Mouse (Mus musculus) small intestine, adult 2 months (tissue): ENCODE results near the gene Ndufs7. TPM values are rescaled to one million over a fixed set of nuclear protein-coding genes. Genes with fewer than 3 reads are reported as not detected.

ENCODE experiments used
- H3K27ac ChIP-seq: fragments of 200-500 bp; 2 replicates; pipeline ENCODE4 v1.5.1; 2012; ENCODE audit warnings: low read depth, low read length, control low read depth, inconsistent platforms; ENCODE audit not compliant: insufficient read depth
- H3K27me3 ChIP-seq: fragments of 200-500 bp; 2 replicates; pipeline ENCODE4 v1.6.1; 2012; ENCODE audit warnings: mild to moderate bottlenecking, moderate library complexity, low read length, inconsistent platforms; ENCODE audit not compliant: control insufficient read depth, insufficient read depth
- H3K36me3 ChIP-seq: fragments of 200-500 bp; 2 replicates; pipeline ENCODE4 v1.6.1; 2012; ENCODE audit warnings: mild to moderate bottlenecking, low read length, control low read depth, inconsistent platforms; ENCODE audit not compliant: control insufficient read depth, insufficient read depth
- H3K4me1 ChIP-seq: fragments of 200-500 bp; 2 replicates; pipeline ENCODE4 v1.6.1; 2012; ENCODE audit warnings: low read length, inconsistent platforms, mixed read lengths; ENCODE audit not compliant: control insufficient read depth, insufficient read depth, insufficient read length
- H3K4me3 ChIP-seq: fragments of 200-500 bp; 2 replicates; pipeline ENCODE4 v1.5.1; 2012; ENCODE audit warnings: low read depth, mild to moderate bottlenecking, control low read depth, inconsistent platforms, low read length, moderate library complexity
- CTCF ChIP-seq: fragments of 200-500 bp; IDR thresholded peaks from 2 replicates; pipeline ENCODE4 v1.5.1; 2012; ENCODE audit warnings: low read depth, mild to moderate bottlenecking, control low read depth, inconsistent platforms, low read length, moderate library complexity, mixed read lengths; ENCODE audit not compliant: insufficient replicate concordance, insufficient read length; ENCODE audit errors: extremely low read depth
- POLR2A ChIP-seq: fragments of 200-500 bp; IDR thresholded peaks from 2 replicates; pipeline ENCODE4 v1.6.1; 2012; ENCODE audit warnings: low read depth, mild to moderate bottlenecking, control low read depth, inconsistent platforms, low read length, moderate library complexity
- WGBS: fragments of 180-500 bp; shearing (Covaris S2); methylation state at CpG from one replicate; pipeline ENCODE4 v1.1.7; 2018; 5-methylcytosine and 5-hydroxymethylcytosine counted together
- polyA plus RNA-seq: library from polyadenylated mRNA; depleted of rRNA; stranded (reverse); fragments of >200 nt; gene quantifications from 2 replicates; pipeline ENCODE4 v1.2.3, GENCODE M21; 2012

Ndufs7 gene
- polyA plus RNA-seq, 1 experiment = 1,176 TPM

DNA sequence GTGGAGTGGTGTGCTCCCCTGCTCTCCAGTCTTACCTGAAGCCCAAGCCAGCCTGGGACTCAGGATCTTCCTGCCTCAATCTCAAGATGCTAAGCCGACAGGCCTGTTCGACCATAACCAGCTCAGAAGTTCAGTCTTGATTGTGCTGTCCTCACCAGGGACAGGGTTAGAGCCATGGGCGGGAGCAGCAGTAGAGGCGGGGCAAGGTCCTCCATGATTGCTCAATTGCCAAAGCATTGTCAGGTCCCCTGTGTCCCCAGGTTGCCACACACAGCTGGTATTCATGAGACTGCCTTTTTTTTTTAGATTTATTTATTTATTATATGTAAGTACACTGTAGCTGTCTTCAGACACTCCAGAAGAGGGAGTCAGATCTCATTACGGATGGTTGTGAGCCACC is 27.3 kb downstream of the Ndufs7 start:
- no peak for TF ChIP-seq POLR2A
- no peak for TF ChIP-seq CTCF
- Histone ChIP-seq H3K36me3 (peaks cover 58% of the 10 kb centered on the region), H3K27me3 (no peaks in the 10 kb centered on the region), H3K4me1 (peaks cover 19% of the 10 kb centered on the region), H3K4me3 (no peak overlapping the region), H3K27ac (no peak overlapping the region)
- WGBS = 58% methylated on average over 5 of the region's 5 CpGs

DNA sequence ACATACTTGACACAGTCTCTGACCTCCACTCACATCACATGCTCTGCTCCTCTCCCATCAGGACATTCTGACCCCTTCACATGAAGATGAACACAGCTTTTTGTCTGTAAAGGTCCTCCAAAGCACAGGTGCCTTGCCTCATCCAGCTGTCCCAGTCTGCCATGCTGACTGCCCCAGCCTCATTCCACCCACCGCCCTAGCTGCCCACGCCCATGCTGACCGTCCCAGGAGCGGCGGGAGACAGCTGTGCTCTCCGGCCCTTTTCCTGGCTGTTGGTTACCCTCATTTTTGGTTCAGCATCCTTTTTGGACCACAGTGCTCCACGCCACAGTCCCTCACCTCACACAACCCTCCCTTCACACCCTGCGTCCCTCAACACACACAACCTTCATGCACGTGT is 29.5 kb downstream of the Ndufs7 start:
- WGBS = 94% methylated on average over 9 of the region's 9 CpGs
- H3K27me3 ChIP-seq = no peaks in the 10 kb centered on the region
- H3K4me3 ChIP-seq = no peak overlapping the region
- TF ChIP-seq POLR2A = no peak
- no peak for TF ChIP-seq CTCF
- H3K36me3 ChIP-seq = peaks cover 59% of the 10 kb centered on the region
- H3K27ac ChIP-seq = no peak overlapping the region
- peaks cover 16% of the 10 kb centered on the region for H3K4me1 ChIP-seq

DNA sequence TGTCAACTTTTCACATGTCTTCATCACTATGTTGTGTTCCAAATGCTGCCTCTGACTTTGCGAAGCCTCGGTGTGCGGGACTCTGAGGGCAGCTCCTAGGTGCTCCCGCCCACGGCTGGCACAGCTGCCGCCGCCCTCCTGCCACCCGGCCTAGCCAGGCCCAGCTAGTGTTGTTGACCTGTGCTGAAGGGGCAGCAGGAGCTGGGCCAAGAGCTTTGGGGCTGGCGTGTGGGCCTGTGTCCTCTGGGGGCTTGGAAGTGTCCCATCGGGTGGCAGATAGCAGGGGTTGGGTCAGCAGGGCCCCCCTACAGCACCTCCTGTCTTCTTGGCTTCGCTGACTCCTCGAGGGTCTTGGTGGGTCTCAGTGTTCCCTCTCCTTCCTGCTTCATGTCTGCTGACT is 30.4 kb downstream of the Ndufs7 start:
- Histone ChIP-seq H3K36me3 (peaks cover 65% of the 10 kb centered on the region), H3K4me1 (peaks cover 16% of the 10 kb centered on the region), H3K27ac (no peak overlapping the region), H3K27me3 (no peaks in the 10 kb centered on the region), H3K4me3 (no peak overlapping the region)
- TF ChIP-seq POLR2A (no peak), CTCF (no peak)
- 84% methylated on average over 12 of the region's 12 CpGs for WGBS

DNA sequence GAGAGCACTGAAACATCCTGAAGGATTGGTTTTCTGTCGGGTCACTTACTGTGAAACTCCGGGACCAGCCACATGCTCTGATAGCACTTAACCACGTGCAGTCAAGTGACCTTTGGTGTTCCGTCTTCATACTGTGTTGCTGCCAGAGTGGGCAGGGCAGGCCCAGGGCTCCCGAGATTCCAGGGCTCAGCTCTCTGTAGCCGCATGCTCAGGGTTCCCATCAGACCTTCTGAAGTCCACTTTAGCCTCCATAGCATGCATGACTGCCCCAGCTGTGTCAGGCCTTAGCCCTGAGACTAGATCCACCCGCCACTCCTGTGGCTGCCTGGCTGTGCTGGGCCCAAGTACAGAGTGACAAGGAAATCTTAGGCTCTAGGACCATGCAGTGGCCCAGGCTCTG is 32.4 kb downstream of the Ndufs7 start:
- Histone ChIP-seq H3K27ac (peak overlapping the region; percentile 45), H3K4me1 (peaks cover 13% of the 10 kb centered on the region), H3K27me3 (no peaks in the 10 kb centered on the region), H3K36me3 (peaks cover 73% of the 10 kb centered on the region), H3K4me3 (no peak overlapping the region)
- TF ChIP-seq POLR2A (no peak), CTCF (no peak)
- WGBS = 28% methylated on average over 7 of the region's 7 CpGs

DNA sequence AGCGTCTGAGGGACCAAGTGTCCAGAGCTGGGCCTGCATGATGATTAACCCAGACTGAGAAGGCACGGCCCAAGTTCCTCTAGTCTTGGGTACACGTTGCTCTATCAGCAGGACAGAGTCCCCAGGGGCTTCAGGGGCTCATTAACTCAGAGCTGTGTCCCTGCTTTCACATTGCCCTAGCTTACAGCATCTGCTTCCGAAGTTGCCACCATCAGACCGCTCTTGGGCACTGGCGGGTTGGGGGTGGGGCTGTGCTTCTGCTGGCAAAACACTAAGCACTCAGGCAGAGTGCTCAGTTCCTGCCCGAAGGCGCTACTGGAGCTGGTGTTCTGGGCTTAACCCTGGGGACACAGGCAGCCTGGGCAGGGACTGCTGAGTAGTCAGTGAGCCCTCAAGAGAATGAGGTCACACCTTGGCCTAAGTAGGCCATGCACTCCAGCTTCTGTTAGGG is 33.0 kb downstream of the Ndufs7 start:
- no peaks in the 10 kb centered on the region for H3K27me3 ChIP-seq
- TF ChIP-seq CTCF (no peak), POLR2A (no peak)
- no peak overlapping the region for H3K4me3 ChIP-seq
- peaks cover 13% of the 10 kb centered on the region for H3K4me1 ChIP-seq
- H3K36me3 ChIP-seq = peaks cover 74% of the 10 kb centered on the region
- 37% methylated on average over 8 of the region's 8 CpGs for WGBS
- H3K27ac ChIP-seq = peak overlapping the region; percentile 45

DNA sequence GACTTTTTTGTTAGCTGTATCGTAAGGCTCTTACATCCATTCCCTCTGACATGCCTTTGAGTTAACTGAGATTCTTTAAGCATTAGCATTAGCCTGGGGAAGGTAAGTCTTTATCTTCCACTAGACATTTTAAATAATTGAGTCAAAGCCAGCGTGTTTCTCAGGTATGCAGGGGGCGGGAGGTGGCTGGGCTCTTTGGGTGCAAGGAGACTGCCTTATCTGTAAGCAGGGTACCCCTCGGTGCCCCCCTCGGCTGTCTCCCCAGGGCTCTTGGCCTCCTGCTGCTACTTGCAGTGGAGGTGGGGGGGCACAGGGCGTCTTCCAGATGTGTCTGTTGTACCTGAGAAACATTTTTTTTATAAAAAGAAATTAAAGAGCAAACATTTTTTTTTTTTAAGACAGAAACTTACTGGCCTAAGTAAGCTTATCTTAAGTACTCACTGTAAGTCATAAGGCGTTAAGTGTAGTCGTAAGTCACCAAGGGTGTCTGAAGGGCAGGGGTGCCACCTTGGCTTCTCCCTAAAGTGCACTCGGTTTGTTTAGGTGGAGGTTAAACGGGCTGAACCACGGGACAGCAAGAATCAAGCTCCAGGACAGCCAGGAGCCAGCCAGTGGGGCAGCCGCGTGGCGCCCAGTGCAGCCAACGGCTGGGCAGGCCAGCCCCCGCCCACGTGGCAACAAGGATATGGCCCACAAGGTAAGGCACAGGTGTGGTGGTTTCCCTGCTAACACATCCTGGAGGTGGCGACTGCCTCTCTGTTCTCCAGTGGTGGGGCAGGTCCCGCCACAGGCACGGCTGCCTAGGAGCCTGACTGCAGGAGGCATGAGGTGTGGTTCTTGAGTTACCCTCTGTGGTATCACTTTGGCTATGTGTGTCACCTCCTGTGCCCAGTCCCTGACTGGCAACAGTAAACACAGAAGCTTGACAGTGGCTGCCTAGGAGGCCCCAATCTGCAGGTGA is 33.8 kb downstream of the Ndufs7 start:
- Histone ChIP-seq H3K36me3 (peaks cover 73% of the 10 kb centered on the region), H3K4me3 (no peak overlapping the region), H3K27ac (peak overlapping the region; percentile 51; the same call in 1 of the 2 replicates), H3K27me3 (no peaks in the 10 kb centered on the region), H3K4me1 (peaks cover 13% of the 10 kb centered on the region)
- TF ChIP-seq POLR2A = no peak
- 44% methylated on average over 20 of the region's 20 CpGs for WGBS

DNA sequence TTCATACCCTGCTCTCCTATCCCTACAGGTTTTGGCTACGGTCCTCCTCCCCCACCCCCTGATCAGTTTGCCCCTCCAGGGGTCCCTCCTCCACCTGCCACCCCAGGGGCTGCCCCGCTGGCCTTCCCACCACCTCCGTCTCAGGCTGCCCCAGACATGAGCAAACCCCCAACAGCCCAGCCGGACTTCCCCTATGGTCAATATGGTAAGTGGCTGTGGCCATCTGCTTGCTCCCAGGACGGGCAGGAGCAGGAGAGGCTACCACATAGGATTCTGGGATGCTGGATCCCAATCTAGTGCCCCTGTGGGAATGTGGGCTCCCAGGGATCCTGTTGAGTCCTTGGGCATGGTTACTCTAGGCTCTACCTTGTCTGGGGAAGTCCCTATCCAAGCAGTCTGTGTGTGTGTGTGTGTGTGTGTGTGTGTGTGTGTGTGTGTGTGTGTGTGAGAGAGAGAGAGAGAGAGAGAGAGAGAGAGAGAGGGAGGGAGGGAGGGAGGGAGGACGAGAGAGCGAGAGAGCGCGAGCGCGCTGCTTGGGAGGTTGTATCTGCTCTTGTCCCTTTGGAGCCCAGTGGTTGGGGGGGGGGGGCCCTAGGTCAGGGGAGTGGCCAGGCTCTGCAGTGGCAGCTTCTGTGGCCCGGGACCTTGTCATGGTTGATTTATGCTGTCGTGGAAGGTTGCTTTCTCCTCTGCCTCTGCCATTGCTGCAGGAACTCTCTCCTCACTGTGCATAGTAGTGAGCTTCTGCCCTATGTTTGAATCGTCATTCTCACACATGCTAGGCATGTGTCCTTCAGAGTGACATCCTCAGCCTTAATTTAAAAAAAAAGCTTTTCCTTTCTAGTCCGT is 36.5 kb downstream of the Ndufs7 start:
- H3K36me3 ChIP-seq = peaks cover 52% of the 10 kb centered on the region
- H3K27me3 ChIP-seq = no peaks in the 10 kb centered on the region
- no peak overlapping the region for H3K4me3 ChIP-seq
- TF ChIP-seq CTCF = no peak
- TF ChIP-seq POLR2A = no peak
- 87% methylated on average over 14 of the region's 15 CpGs for WGBS
- peaks cover 16% of the 10 kb centered on the region for H3K4me1 ChIP-seq
- H3K27ac ChIP-seq = no peak overlapping the region
